Mouse (Mus musculus) inflammation-experienced regulatory T-cells (primary cell): ENCODE measurements around the gene Hoxc10. TPM values are rescaled to one million over a fixed set of nuclear protein-coding genes. Genes with fewer than 3 reads are reported as not detected.

Source experiments
- polyA plus RNA-seq, 2 experiments: library from polyadenylated mRNA; unstranded; fragments of 100-300 nt; shearing (Covaris generic); gene quantifications; one replicate each; pipeline ENCODE4 v1.2.1; 2017

Gene Hoxc10
- polyA plus RNA-seq, result under 1 TPM; 0.08 to 0.77 TPM

GRCm38 (mm10) chr15:102966776-102967311 lies at the start of gene Hoxc10:
Hoxc10 (plus strand) TSS chr15:102966796.

GRCm38 (mm10) chr15:102921053-102922011 lies 45.3 kb upstream of the Hoxc10 start, which contains the start of gene Hoxc13:
Hoxc13 (plus strand) TSS chr15:102921103.

GRCm38 (mm10) chr15:102936279-102936972 lies 30.2 kb upstream of the Hoxc10 start, which contains the start of gene Hoxc12:
Hoxc12 (plus strand) TSS chr15:102936757.

GRCm38 (mm10) chr15:102954192-102955006 lies 12.2 kb upstream of the Hoxc10 start, which contains the start of gene Hoxc11:
Hoxc11 (plus strand) TSS chr15:102954427.

GRCm38 (mm10) chr15:102967312-102967510 lies 615 bp downstream of the Hoxc10 start, which contains the start of gene Hoxc5:
Hoxc5 (plus strand) TSS chr15:102967443.

GRCm38 (mm10) chr15:102976171-102976570 lies 9.6 kb downstream of the Hoxc10 start, which contains the start of gene Hoxc9:
Hoxc9 (plus strand) TSS chr15:102976439.

GRCm38 (mm10) chr15:102990461-102991397 lies 24.1 kb downstream of the Hoxc10 start, which contains the start of gene Hoxc8:
Hoxc8 (plus strand) TSS chr15:102990607.

GRCm38 (mm10) chr15:102997939-102998355 lies 31.4 kb downstream of the Hoxc10 start, which contains the start of gene Hoxc6:
Hoxc6 (plus strand) TSS chr15:102998257.

GRCm38 (mm10) chr15:103018636-103019035 lies 52.0 kb downstream of the Hoxc10 start, which contains the start of gene Hoxc4:
Hoxc4 (plus strand) TSS chr15:103018934.

Other genes with a start within 250 kb of the Hoxc10 start
- 10 to 100 TPM; 32.4 to 44.9 TPM for gene Calcoco1, start 244.6 kb upstream of the Hoxc10 start, polyA plus RNA-seq
- gene Hoxc13, start 45.7 kb upstream of the Hoxc10 start, polyA plus RNA-seq, result under 1 TPM; 0.20 to 0.56 TPM
- under 1 TPM; 0.73 to 0.76 TPM for gene Hoxc12, start 30.0 kb upstream of the Hoxc10 start, polyA plus RNA-seq
- not detected for gene Hoxc11, start 12.4 kb upstream of the Hoxc10 start, polyA plus RNA-seq
- not detected for gene Hoxc5, start 647 bp downstream of the Hoxc10 start, polyA plus RNA-seq
- not detected for gene Hoxc9, start 9.6 kb downstream of the Hoxc10 start, polyA plus RNA-seq
- gene Hoxc8, start 23.8 kb downstream of the Hoxc10 start, polyA plus RNA-seq, result 1 to 10 TPM in 1 of 2 experiments, under 1 TPM in 1; 0.17 to 2.6 TPM
- not detected for gene Hoxc6, start 31.5 kb downstream of the Hoxc10 start, polyA plus RNA-seq
- gene Hoxc4, start 52.1 kb downstream of the Hoxc10 start, polyA plus RNA-seq, result not detected
- 10 to 100 TPM in 1 of 2 experiments, 1 to 10 TPM in 1; 8.5 to 10.6 TPM for gene Smug1, start 200.3 kb downstream of the Hoxc10 start, polyA plus RNA-seq